Mouse (Mus musculus) cerebellum, postnatal 10 days (tissue): Measurements from ENCODE around the gene Gjd2.

ENCODE experiments used
- DNase-seq, 2 experiments: peaks; one replicate each; pipeline ENCODE4 v3.0.0; 2021; ENCODE audit warnings: mixed read lengths in 2 of 2

Gjd2 gene

DNA sequence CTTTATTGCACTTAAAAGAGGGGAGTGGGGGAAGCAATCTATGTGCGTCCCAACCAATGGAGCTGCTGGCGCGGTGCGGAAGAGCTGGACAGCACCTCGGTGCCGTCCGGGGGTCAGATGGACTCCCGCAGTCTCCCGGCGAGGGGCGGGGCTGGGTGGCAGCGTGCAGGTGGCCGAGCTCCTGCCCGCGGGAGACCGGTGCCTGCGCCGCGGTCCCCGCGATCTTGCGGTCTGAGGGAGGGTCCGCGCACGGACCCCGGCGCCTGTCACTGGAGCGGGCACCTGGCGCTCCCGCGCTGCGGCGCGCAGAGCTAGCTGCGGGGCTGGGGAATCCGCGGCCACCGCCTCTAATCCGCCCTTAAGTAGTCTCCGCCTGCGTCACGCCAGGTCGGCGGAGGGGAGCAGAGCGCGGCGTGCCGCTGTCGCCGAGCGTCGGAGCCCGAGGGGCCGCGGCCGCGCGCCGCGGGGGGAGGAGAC lies at the start of gene Gjd2:
Gene Gjd2, minus strand, starts transcription at position 325 of the 477 bp plus-strand sequence.
- DNase-seq: peak; percentile 57 to 62

DNA sequence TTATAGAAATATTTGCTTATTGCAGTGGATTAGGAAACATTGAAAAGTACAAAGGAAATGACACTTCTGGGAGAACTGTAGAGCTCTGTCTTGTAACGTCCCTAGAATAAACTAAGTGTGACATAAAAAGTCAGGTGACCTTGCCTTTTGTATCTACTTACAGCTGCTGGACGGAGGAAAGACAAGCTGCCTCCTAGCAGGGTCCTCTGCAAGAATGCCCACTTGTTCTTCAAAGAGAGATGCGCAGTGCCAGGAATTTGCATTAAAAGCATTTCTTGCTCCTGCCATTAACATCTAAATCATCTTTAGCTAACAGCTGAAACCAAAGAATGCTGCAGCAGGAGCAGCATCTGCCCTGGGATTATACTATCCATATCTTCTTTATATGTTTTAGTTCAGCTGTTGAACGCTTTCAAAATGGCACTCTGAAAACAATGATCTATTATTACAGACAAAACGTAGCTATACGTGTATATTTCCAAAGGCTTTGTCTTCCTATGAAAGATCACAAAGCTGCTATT lies 46.7 kb upstream of the Gjd2 start:
- DNase-seq: no peak

DNA sequence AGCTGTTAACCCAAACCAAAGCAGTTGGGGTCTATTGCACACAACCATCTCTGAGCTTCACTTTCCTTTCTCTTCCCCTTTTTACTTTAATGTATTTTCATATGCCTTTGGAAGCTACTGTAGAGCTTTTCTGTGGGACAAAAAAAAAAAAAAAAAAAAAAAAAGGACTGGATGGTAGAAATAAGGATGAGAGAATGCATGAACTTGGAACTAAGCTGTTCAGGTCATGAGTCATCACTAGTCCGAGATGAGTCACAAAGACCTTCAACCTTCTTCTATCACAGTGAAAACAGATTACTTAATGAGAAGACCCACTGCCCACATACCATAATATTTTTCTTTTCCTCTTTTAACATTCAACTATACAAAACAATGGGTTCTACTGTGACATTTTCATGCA lies 46.2 kb upstream of the Gjd2 start:
- no peak for DNase-seq

DNA sequence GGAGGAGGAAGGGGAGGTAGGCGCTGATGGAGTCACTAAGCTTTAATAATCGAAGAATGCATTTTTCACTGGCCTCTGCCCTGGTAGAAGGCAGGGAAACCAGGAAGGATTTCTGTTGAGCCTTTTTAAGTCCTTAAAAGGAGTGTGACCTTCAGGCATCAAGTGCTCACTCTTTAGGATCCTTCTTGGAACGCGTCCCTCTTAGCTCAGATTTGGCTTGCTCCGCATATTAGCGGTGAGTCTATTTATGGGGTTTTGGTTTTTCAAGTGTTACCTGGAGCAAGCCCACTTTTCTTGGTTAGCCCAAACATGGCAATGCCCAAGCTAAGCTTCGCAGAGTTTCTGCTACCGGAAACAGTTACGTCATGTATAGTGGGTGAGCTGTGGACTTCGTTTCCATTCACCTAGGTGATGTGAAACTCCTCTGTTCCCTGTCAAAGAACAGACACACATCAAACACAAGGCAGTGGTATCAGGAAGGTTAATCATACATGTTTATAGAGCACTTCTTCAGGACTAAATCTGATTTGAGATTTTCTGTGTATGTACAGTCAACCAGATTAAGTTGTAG lies 44.9 kb upstream of the Gjd2 start:
- peak; percentile 12 to 14 for DNase-seq

DNA sequence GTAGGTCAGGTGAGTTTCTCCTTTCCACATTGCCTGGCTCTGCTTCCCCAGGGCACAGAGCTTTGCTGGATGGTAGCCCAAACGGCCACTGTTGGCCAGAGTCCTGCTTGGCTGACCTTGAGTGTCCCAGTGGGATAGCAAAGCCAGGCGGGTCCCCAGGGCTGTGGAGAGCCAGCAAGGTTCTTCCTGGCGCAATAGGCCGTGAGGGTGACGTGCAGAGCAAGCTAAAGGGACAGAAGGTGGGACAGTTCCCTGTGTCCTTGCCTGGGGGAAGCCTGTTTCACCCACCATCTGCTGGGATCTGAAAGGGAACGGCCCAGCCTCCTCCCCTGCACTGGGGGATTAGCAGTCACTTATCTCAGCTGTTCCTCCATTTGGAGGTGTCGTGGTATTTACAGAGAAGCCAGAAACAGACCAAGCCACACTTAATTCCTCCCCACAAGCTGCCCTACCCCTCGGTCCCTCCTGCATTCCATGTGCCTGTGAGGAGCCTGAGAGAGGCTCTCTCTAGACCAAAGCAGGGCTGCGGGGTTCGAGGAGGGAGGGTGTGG lies 44.0 kb upstream of the Gjd2 start:
- peak; percentile 80 to 82 for DNase-seq

DNA sequence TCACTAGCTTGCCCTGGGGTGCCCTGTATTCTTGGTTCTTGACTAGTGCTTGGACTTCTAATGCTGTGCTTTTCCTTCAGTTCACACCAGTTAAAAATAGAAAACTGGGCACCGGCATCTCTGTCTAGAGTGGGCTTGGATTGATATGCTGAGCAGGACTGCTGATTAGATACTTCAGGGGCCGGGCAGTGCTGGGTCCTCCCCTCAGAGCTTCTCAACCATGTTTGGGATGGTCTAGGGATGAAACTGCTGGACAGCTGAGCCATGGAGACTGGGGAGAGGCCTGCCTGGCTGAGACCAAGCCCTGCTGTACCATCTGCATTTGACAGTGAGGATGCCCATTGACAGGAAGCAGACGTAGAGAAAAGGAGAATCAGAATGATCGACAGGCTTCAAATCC lies 40.7 kb upstream of the Gjd2 start:
- peak in 1 of 2 experiments; percentile 4 for DNase-seq

DNA sequence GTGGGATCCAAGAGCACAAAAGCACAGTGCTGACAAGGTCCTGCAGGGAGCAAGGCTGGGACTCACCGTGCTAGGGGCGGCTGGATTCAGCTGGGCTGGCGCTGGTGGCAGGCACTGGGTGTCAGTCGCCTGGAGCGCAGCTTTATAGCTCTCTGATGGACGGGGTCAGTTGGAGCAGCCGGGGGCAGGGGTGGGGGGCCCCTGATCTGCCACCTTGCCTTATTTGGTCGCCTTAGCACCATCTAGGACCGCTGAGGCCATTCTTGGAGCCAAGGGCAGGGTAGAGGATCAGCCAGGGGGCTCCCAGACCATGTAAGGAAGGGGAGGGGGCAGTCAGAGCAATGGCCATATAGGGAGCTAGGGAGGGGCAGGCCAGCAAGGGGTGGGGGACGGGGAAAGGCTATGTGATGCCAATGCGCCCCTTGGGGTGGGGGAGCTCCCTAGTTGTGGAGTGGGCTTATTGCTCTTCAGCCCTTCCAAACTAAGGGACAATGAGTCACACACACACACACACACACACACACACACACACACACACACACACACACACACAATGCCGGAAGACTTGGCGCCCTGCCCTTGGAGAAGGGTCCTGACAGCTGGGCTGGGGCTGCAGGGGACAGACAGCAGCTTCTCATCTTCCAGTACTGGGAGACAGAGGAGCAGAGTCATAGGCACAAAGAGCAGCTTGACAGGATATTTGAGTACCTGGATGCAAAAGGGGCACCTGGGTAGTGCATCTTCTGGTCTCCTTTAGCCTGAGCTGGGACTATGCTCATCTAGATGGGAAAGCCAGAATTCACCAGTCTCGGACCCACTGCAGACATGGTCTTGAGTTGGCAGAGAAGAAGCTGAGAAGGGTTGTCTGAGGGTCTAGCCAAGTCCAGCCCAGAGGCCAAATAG lies 39.5 kb upstream of the Gjd2 start, which contains the start of gene Actc1:
Gene Actc1, minus strand, starts transcription at position 853 of the 903 bp plus-strand sequence.
- peak; percentile 57 to 69 for DNase-seq

DNA sequence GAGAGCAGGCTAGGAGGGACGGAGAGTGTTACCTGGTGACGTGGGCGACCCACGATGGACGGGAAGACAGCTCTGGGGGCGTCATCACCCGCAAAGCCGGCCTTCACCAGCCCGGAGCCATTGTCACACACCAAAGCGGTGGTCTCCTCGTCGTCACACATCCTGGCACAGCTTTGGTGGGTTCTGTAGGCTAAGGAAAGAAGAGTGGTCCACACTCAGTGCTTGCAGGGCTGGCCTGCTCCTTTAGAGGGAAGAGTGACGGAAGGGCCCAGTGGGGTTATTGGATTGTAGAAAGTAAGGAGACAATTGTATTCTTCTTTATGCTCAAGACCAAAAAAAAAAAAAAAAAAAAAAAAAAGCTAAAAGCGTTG lies 38.4 kb upstream of the Gjd2 start:
- DNase-seq: no peak

DNA sequence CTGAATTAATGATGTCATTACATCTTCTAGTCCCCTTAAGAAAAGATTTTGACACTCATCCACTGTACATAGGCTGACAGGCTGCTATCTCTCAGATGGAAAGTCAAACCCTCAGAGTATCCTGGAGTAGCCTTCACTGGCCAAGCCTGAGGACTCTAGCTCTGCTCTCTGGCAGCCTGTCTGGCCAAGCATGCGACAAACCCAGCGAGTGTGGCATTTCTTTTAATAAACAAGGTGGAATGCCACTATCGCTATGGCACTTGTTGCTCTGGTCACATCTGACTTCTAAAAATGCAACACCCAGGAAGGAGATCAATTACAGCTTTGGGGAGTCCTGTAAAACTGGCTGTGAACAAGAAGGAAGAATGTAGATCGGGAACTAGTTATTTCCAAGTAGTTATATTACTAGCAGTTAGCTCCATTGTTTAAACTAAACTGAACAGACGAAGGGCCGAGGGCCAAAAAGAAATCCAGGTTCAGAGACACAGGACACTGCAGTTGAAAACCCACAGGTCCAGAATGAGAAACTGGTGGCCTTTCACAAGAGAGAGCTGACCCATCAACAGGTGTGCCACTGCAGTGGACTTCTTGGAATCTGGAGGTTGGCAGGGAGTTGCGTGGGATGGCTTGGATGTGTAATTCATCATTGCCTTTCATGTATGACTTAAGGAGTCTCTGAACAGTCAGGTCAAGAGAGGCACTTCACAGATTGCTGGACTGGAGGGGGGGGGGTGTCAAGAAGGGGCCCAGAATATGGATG lies 37.9 kb upstream of the Gjd2 start:
- no peak for DNase-seq

DNA sequence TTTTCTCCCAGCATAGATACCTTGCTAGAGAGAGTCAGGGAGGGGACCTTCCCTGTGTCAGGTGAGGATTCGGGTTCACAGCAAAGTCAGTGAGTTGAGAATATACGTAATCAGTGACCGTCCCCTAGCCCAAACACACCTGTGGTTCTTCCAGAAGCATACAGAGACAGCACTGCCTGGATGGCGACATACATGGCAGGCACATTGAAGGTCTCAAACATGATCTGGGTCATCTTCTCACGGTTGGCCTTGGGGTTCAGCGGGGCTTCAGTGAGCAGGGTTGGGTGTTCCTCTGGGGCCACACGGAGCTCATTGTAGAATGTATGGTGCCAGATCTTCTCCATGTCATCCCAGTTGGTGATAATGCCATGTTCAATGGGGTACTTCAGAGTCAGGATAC lies 36.7 kb upstream of the Gjd2 start:
- no peak for DNase-seq

DNA sequence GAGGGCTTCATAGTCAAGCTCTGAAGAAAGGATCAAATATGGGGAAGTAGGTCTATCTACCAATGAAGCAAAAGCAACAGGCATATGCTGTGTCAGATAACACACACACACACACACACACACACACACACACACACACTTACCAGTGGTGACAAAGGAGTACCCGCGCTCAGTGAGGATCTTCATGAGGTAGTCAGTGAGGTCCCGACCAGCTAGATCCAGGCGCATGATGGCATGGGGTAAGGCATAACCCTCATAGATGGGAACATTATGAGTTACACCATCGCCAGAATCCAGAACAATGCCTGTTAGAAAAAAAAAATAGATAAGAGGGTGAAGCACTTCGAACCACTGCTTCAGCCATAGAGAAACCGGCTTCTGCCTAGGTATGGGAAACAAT lies 36.0 kb upstream of the Gjd2 start:
- DNase-seq: no peak

DNA sequence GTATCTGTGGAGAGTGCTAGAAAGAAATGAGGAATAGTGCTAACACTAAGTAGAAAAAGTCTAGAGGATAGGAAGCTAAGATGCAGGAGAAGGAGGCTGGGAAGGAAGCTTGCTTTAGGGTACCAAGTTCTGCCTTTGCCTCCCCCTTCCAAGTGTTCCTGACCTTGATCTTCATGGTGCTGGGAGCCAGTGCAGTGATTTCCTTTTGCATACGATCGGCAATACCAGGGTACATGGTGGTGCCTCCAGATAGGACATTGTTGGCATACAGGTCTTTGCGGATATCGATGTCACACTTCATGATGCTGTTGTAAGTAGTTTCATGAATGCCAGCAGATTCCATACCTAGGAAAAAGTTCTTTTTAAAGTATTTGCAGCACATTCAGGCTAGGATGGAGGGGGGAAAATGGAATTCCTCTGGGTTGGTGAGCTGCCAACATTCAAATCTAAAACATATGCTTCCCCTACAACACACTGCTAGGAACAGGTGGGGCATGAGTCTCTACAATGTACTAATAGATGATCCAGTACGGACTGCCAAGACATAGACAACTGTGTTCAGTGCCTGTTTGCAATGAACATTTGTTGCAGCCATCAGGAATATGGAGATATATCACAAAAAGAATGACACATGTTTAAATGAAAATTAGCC lies 34.7 kb upstream of the Gjd2 start:
- no peak for DNase-seq

DNA sequence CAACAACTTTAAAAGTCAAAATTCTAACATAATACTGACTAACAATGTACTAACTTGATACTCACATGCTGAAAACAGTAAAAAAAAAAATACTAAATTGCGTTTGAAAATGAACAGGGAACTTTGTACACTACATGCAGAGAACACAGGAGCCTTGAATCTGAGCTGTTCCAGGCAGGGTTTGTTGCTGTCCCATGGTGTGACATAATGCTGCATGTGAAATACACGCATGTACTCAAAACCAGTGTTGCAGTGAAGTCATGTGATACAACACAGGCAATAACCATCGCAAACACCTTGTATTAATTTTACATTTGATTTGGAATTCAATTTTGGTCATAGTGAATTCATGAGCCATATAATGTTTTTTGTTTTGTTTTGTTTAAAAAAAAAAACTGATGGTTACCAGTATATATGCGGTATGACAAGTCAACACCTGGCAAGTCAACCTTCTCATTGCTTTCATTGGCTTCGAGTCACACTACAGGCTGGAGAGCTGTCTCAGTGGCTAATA lies 32.8 kb upstream of the Gjd2 start:
- no peak for DNase-seq

DNA sequence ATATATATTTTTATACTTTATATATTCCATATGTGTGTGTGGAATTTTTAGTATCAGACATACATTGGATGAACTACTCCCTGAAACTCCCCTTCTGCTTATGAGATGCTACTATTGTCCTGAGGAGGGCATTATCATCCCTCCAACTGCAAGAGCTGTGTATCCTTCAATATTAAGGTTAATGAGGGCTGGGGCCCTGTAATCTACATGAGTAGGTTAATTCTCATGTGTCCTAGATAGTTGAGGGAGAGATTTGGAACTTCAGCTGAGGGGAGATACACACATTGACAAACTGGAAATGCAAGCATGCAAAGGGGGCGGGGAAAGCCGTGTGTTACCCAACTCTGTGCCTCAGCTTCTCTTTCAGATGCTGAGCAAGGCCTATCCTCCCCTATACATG lies 24.5 kb upstream of the Gjd2 start:
- no peak for DNase-seq

DNA sequence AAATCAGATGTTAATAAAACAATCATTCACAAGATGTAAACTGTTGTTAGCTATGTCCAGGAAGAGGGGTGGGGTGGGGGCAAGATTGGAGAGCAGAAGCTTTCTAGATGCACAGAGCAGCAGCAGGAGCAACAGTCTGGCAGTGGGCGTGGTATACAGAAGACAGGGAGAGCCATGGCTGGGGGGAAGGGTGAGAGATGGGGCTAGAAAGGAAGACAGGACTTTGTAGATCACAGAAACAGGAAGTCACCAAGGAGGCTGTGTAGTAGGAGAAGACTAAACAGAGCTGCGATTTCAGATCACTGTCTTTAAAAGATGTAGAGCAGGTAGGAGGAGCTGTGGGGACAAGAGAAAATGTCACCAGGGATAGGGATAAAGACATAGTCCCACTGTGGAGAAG lies 18.8 kb upstream of the Gjd2 start:
- no peak for DNase-seq

DNA sequence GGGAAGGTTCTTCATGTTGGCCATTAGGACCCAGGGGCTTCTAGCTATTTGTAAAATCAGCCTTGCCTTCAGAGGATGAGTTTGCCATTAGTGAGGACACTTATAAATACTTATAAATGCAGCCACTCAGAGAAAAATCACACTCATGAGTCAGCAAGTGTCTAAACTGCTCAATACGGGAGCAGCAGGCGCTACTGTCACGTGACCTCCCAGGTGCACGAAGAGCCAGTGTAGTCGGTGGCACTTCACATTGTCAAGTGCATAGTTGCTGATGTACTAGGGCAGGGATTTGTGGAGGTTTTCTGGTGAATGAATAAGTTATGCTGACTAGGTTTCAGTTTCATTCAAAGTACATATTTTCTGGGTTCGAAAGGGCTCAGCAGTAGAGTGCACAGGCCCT lies 10.0 kb upstream of the Gjd2 start:
- no peak for DNase-seq

DNA sequence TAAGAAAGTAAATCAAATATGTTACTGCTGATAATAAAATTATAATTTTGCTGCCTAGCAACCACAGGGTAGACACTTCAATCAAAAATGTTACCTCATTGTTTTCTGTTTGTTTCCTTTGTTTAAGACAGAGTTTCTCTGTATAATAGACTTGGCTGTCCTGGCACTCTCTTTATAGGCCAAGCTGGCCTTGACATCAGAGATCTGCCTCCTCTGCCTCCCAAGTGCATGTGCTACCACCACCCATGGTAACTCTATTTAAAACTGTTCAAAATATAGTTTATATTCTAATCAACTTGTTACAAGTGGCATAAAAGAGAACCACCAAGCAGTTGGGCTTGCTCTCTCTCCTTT lies 6.8 kb upstream of the Gjd2 start:
- DNase-seq: no peak

DNA sequence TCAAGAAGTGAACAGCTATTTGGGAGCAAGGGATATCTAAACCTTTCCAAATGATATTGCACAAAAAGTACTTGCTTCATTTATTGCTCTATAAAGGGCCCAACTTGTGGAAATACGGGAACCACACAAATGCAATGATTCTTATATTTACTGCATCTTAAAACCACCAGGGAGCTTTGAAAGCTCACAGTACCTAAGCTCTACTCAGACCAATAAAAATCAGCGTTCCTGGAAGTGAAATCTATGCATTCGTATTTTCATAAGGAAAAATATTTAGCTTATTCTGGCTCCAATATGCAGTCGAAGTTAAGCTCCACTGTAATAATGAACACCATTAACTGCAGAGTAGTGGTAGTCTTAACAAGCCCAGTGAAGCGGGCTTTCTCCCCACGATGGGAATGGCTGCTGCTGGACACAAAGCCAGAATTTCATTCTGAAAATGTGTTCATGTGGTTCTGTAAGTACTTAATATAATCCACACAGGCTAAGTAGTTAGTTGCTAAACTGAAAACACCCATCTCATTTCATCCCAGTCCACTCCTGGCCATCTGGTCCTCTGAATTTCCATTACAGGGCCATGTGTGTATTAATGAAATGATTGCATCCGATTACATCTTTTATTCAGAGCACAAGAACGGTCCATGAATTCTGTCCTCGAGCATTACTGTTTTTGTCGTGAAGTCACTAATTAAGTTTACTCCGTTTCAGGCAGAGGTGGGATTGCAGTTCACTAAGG lies 6.2 kb upstream of the Gjd2 start:
- DNase-seq: no peak

DNA sequence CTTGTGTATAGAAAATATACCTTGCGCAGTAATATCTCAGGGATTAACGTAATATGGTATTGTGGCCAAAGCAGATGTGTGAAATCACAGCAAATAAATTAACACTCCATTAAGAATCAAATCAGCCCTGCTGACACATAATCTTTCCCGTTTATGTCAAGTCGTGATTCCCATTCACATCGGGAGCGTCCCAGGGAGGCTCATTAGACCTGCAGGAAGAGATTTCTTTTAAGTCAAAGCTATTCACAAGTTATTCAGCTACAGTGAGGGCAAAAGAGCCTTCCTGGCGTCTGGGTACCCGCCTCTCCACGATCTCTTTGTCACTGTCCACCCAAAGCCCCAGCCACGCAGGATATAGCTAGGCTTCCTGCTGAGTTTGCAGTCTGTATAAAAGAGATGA lies 4.7 kb upstream of the Gjd2 start:
- no peak for DNase-seq

DNA sequence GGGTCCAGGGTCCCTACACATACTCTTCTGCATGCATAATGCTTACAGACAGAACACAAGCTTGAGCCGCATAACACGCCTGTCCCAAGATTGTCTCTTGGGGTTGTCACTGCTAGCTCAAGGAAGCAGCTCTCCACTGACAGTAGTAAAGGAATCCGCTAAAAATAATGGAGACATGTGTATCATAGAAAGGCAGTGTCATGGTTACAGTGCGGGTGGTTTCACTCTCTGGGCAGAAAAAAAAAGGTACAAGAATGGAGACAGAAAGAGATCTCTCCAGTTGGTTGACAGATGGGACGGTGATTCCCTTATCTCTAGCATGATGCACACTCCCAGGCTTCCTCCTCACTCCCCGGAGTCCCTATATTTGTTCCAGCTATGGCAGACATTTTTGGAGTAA lies 1.4 kb upstream of the Gjd2 start:
- DNase-seq: no peak

DNA sequence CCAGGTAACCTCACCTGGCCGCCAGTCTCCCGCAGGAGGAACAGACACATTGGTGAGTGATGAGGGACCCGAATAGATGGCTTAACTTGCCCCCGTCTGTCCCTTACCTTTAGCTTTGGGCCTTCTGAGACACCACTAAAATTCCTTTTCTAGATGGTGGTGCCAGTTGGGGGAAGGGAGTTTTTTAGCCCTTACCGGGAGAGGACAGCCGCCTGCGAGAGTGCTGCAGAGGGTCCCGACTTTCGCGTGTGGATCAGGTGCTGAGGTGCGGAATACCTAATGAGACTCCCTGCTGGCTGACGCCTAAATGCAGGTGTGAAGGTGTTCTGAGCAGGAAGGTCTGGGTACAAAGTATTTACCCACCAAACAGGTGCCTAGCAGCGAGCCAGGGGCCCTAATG lies 427 bp upstream of the Gjd2 start:
- DNase-seq: peak in 1 of 2 experiments; percentile 33
